Mouse (Mus musculus) testis, postnatal 14 days (tissue): Measurements from ENCODE around the gene Med29.

Experiments used
- DNase-seq: peaks from one replicate; pipeline ENCODE4 v3.0.0; 2021; ENCODE audit warnings: low spot score

The Med29 gene

DNA sequence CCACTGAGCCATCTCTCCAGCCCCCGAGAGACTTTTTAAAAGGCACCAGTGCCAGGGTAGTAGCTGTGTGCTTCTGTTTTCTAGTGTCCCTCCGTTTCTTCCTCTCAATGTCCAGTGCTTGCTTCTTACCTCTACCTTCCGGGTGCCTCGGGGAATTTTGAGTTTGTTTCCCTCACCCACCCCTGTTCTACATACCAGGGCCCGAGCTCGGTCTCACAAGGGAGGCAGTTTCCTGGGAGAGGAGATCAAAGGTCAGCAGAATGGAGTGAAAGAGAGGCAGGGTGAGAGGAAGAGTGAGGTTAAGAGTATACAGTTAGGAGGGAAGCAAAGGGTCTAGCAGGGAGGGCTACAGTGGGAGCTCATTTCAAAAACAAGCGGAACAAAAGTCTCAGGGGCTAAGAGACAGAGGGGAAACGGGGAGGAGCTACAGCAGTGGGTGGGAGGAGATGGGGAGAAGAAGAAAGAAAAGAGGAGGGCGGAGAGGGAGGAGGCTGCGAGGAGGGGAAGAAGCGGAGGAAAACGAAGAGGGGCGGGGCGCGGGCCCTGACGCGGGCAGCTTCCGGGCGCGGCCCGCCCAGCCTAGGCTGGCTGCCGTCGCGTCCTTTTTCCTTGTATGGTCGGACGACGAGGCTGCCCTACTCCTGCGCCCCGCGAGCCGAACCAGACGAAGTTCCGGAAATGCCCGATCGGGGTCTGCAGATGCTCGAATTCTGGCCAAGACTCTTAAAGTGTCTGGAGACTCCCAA is 17.2 kb downstream of the Med29 start:
- DNase-seq: peak; percentile 86

DNA sequence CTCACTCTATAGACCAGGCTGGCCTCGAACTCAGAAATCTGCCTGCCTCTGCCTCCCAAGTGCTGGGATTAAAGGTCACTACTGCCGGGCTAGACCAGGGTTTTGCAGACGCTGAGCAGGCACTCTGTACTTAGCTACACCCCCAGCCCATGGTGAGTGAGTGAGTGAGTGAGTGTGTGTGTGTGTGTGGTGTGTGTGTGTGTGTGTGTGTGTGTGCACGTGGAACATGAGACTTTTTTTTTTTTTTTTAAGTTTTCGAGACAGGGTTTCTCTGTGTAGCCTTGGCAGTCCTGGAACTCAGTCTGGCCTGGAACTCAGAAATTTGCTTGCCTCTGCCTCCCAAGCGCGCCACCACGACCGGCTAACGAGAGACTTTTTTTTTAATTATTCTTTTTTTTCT is 17.9 kb downstream of the Med29 start:
- DNase-seq: no peak

DNA sequence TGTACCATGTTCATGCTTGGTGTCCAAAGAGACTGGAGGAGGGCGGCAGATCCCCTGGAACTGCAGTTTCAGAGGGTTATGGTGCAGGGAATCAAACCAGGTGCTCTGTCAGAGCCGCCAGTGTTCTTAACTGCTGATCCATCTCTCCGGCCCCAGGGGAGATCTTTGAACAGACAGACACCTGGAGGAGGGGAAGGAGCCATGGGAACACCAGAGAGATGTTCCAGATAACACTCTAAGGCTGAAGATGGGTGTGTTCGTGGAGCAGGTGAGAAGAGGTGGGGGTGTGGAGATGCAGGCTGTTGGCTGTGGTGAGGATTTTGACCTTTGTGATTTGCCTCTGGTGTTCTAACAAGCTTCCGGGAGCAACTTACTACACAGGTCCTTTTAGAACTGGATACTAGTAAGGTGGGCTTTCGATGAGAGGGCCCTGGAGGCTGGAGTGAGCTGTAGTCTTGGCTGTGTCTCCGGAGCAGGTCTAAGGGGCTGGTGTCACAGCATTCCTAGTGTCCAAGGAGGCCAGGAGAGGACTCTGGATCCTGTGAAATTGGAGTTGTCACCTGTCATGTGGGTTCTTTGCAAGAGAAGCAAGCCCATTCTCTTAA is 18.5 kb downstream of the Med29 start:
- DNase-seq: no peak

DNA sequence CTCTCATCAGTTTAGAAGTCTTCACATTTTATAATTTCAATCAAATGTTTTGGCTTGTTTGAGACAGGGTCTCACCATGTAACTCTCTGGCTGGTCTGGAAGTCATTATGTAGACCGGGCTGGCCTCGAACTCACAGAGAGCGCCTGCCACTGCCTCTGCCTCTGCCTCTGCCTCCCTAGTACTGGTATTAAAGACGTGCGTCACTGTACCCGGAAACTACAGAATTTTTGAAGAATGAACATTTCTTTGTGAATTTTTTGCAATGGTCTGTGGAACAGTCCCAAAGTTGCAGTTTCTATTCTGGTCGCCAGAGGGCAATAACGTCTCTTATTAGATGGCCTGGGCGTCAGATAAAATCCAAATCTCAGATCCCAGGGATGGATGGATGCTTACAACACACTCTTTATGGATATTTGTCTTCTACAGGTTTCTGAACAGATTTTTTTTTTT is 19.4 kb downstream of the Med29 start:
- DNase-seq: peak; percentile 68

DNA sequence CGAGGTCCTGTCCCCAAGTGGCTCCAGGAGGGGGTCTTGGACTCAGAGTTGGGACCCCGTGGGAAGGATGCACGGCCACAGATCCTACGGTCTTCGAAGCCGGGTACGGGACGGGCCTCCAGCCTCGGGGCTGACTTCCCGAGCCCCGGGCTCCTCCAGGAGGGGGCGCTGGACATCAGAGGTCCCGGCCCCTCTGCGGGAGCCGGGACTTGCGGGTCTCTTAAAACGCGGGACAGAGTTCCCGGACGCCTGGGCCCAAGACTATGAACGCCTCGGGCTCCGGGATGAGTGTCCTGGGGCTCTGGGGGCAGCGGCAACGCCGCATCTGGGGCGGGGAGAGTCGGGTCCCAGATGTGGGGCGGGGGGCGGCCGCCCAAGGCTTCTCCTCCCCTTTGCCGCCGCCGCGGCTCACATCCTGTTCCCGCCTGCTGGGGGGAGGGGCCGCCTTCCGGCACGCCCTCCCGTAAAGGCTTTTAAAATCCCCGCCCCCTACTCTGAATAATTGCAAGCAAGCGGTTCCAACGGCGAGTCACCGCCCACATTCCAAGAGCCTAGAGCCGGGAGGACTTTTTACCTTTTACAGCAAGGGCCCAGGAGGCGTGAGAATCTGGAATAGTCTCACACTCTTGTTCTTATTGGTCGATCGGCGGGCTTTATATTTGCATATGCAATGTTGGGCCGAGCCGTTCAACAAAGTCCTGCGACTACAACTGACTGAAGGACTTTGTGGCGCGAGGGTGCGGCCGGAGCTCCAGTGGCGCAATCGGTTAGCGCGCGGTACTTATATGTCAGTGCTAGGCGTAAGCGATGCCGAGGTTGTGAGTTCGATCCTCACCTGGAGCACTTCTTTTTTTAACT is 20.0 kb downstream of the Med29 start, which contains the start of gene Plekhg2:
Gene Plekhg2 (minus strand): TSS at position 349 of the 858 bp plus-strand sequence.
- peak; percentile 97 for DNase-seq

DNA sequence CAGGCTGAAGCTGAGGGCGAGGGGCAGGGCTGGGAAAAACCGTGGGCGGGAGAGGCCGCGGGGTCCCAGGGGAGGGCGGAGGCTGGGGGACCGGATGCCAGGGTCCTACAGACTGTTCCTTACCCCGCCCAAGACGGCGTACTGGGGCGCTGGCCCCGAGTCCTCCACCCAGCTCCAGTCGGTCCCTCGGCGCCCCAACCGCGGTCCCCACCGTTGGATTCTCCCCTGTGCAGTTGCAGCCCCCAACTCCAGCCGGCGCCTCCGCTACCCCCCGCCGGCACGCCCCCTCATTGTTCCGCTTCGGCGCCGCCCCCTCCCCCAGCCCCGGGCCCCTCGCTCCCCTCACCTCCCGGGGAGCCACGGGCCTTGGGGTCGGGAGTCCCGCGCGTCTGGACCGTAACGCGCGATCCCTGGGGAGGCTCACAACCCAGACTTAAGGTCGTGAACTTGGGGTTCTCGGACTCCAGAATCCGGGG is 21.0 kb downstream of the Med29 start:
- DNase-seq: peak; percentile 80

DNA sequence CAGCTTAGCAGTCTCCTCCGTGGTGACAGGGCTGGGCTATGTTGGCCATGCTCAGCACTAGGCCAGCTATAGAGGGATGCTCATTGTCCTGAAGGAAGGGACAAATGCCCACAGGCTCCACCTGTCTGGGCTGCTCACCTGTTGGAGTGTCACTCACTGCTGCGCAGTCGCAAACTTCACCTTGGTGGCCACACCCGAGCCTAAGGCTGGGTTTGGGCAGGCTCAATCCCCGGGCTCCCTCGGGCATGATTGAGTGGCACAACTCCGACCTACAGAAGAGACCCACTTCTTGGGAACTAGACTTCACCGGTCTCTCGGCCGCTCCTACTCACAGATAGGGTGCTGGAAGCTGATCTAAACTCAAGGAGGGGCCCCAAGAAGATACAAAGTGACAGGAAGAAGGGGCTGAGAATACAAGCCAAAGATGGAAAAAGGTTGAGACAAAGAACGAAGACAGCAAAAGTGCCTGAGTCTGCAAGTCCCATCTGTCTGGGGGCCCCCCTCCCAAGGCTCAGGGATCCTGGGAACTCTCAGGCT is 21.5 kb downstream of the Med29 start:
- DNase-seq: no peak

DNA sequence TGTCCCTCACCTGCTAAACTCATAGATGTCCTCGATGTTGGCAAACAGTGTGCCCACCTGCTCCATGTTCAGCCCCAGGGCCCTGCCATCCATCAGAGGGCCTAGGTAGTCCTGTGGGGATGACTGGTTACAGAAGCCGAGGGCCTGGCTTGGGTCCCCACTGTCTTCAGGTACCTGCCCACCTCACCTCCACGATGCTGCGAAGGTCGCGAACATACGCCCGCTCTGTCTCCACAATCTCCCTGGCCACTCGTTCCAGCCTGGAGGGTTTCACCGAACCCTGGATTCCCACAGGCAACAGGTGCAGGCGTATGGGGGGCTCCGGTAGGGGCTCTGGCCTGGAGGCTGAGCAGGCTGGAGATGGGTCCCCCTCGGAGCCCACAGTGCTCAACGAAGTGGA is 22.5 kb downstream of the Med29 start:
- no peak for DNase-seq

DNA sequence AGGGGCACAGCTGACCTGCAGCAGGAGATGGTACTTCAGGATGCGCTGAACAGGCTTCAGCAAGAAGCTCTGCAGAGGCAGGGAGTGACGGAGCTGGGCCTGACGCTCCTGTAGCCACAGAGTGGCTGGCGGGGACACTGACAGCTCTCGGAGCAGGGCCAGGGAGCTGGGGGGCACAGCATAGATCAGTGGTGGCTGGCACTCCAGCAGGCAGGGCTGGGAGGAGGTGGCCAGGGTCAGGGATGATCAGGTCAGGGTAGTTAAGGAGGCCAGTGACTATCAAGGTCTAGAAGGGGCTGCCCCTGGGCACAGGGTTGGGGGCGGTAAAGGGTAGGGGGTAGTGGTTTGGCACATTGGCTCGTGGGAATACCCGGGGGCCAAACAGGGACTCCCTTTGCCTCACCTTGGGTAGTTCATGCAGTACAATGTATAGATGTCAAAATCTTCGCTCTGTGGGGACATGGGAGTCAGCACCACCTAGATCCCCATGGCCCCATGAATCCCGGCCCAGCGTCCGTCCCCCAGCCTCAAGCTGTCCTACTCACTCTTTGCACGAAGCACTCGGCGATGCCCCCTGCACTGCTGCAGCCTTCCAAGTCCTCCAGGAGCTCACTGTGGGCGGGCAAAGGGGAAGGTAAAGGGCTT is 24.1 kb downstream of the Med29 start:
- no peak for DNase-seq

DNA sequence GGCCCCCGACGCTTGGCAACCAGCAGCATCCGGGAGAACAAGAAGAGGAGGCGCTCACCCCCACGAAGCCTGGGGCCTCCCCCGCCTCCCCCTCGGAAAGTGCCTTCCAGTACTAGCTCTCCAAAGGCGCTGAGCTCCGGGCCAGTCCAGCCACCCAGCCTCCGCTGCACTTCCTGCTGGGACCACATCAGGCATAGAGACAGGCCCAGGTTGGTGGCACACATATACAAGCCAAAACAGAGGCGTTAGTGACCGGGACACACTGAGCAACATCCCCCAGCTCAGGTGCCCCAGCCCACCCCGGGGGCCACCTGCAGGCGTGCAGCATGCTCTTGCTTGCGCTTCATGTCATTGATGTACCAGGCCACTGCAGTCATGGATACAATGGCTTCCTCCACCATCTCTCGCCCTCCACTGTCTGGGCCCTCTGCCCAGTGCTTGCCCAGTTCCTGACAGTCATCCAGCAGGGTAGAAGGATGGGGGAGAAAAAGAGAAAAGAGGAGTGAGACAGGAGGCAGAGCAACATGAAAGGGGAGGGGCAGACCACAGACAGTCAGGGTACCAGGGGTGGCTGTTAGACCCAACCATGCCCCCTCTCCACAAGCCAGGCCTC is 24.7 kb downstream of the Med29 start:
- DNase-seq: no peak

DNA sequence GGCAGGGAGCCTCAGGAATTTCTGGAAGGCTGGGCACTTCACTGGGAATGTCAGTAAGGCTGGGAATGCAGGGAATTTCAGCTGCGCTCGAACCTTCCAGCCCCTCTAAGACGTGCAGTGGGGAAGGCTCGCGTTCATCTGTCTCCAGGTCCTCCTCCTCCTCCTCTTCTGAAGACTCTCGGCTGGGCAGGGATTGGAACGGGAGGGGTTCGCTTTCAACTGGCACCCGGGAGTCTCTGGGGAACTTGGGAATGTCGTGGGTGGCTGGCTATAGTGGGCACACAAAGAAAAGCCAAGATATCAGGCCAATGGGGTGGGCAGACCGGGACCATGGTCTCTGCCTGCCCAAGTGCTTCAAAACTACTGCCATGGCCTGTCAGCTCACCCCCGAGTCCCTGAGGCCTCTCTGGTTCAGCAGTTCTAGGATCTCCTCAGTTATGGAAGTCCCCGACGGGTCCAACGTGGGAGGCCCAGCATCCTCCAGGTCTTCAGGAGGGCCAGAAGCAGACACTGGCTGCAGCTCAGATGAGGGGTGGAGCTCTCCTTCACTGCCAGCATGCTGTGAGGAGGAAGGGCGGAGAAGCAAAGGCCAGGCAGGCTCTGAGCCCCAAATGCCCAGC is 30.0 kb downstream of the Med29 start:
- DNase-seq: no peak

DNA sequence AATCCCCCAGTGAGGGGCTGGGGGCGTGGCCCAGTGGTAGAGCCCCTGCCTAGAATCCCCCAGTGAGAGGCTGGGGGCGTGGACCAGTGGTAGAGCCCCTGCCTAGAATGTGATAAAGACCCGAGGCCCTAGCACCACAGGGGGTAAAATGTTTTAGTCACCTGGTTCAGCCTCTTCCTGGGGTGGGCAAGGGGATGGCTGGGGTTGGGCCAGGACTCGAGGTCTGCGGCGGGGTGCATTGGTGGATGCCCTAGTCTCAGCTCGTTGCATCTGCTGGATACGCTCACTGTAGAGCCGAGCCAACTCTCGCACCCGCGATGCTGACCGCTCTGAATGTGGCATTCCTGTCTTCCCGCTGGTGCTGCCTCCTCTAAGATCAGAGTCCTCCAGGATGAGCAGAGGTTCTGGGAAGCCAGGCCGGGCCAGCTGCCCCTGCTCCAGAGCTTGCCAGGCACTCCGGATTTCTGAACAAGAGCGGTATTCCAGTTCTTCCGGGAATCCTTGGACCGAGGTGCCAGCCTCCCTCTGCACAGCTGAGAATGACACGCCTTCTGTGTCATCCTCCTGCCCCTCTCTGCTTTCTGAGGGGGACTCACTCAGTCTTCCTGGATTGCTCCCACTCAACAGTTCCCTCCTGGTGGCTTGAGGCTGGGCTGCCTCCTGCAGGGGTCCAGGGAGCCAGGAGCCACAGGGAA is 30.7 kb downstream of the Med29 start:
- no peak for DNase-seq

DNA sequence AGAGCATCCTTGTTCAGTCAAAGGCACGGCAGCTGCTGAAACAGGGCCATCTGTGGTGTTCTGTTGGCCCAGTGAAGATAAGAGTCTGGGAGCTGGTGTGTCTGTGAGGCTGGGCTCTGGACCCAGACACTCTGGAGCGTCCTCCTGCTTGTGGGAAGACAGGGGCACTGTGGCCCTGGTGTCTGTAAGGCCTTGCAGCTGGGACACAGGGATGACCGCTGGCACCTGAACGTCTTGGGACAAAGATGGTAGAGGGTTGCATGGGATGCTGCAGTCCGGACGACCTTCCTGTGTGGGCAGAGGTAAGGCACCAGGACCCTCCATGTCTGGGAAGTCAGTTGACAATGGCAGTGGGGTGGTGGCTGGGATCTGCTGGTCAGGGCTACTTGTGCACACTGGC is 32.2 kb downstream of the Med29 start:
- no peak for DNase-seq

DNA sequence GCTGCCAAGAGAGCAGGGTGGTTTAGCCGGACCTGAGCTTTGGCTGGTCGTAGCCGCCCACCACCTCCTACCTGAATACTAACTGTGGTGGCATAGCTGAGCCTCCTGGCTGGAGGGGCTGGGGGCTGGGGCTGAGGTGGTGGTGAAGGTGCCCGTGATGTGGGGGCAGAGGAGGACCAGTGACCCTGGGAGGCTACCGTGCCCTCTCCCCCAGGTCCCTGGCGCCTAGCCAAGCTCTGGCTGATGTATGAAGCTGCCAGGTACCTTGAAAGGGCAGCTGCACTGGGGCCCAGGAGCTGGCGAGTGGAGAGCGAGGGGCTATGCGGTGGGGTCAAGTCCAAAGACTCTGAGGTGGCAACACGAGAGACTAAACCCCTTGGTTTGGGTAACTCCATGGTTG is 32.7 kb downstream of the Med29 start:
- DNase-seq: no peak

DNA sequence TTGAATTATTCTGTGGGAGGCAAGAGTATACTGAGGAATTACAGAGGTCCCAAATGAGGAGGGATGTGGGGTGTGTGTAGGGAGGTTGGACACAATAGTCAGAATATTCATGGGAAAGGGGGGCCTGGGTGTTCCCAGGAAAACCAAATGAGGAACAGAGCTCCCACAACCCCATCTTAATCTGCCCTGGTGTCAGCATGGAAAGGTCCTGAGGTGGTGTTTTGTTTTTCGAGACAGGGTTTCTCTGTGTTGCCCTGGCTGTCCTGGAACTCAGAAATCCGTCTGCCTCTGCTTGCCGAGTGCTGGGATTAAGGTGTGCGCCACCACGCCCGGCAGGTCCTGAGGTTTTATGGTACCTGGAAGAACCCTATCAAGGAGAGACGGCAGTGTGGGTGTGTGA is 34.1 kb downstream of the Med29 start:
- DNase-seq: no peak

DNA sequence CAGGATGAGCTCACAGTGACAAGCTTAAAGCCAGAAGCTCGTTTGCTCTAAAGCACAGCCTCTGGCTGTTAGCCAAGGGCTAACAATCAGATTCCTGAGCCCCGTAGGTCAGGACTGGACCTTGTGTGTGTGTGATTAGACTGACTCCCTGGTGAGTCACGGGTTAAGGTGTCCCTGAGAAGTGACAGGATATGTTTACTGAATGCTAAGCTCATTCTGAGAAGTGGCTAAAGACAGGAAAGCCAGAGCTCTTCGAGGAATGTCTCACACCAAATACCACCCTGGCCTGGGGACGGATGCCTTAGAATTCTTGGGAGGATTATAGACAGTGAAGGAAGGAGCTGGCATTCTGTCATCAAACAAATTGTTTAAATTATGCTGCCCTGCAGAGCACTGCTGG is 34.5 kb downstream of the Med29 start:
- DNase-seq: no peak

DNA sequence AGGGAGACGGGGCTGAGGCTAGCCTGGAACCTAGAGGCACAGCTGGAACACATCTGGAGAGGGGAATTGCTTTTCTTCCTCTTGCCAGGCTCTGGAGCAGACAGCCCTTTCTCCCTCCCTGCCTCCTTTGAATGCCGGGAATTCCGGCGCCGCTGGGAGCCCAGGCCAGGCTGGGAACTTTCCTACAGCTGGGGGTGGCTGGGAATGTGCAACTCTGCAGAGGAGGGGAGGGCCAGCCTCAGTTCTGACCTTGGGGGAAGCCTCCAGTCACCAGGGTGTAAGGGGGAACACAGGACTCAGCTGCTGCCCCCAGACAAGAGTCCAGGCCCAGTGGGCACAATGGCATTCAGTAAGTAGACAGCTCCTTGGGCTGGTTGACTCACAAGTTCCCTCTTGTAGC is 35.5 kb downstream of the Med29 start:
- DNase-seq: peak; percentile 58

DNA sequence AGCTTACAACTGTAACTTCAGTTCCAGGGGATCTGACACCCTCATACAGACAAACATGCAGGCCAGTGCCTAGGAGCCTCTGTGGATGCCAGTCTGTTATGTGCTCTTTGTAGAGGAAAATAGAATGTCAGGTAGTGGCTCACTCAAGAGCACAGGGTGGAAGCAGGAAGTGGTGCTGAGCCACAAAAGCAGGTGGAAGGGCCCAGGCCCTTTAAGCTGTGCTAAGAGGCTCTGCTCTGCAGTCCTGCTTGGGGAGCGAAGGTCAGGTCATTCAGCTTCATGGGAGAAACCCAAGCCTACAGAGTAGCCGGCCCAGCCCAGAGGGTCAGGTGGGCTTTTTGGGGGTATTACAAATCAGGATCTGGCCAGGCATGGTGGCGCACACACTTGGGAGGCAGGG is 37.3 kb downstream of the Med29 start:
- no peak for DNase-seq

DNA sequence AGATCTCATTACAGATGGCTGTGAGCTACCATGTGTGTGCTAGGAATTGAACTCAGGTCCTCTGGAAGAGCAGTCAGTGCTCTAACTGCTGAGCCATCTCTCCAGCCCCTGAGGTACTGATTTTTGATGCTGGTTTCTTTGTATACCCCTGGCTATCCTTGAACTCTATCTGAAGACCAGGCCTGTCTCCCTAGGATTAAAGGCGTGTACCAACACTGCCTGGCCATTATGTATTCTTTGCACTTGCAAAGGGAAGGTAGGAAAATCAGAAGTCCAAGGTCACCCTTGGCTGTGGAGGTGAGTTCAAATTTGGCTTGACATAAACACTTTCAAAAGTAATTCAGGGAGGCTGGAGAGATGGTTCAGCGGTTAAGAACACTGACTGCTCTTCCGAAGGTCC is 37.9 kb downstream of the Med29 start:
- no peak for DNase-seq

DNA sequence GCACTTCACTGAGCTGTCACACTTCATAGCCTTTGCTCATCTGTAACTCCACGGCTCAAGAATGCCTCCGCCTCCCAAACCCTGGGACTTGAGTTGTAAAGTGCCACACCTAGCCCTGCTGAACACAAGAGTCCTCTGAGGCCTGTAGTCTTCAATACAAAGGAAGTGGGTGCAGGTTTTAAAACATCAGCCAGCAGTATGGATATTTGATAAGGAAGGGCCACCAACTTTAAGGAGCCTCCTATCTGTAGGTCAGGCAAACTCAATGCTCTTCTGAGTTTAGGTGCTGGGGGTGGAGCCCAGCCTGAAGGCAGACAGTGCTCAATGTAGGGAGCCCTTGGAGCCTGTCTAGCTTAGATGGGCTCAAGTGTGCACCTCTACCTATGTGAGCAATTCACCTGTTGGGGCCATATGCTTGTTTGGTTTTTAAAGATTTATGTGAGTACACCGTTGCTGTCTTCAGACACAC is 38.4 kb downstream of the Med29 start:
- no peak for DNase-seq
